Mouse (Mus musculus) cerebellum, postnatal 36 days (tissue): ENCODE results near the gene Wrap73.

ENCODE experiments used
- DNase-seq, 2 experiments: peaks; one replicate each; pipeline ENCODE4 v3.0.0; 2021 to 2022; ENCODE audit warnings: mixed read lengths in 2 of 2

The Wrap73 gene

DNA sequence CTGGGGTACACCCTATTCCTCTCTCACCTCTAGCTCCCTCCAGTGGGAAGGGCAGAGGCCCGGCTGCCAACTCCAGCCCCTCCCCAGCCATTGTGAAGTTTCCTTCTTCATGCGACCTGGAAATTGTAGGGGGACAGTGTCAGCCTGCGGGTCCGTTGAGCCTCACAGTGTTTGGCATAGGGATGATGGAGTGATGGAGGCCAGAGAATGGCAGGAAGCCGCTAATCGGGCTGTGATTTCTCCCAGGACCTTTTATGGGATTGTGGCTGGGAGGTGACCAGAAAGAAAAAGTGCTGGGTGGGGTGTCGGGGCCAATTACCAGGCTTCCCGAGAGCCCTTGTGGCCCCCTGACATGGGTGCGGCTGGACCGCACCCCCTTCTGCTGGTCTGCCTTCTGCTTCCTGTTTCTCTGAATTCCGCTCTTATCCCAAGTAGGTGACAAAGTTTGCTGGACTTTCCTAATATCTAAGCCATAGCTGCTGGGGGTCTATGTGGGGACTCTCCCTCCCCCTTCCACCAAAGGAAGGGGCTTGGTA is 43.9 kb downstream of the Wrap73 start:
- no peak for DNase-seq

GRCm38 (mm10) chr4:154188948-154189347 is 46.8 kb downstream of the Wrap73 start:
- DNase-seq: no peak

DNA sequence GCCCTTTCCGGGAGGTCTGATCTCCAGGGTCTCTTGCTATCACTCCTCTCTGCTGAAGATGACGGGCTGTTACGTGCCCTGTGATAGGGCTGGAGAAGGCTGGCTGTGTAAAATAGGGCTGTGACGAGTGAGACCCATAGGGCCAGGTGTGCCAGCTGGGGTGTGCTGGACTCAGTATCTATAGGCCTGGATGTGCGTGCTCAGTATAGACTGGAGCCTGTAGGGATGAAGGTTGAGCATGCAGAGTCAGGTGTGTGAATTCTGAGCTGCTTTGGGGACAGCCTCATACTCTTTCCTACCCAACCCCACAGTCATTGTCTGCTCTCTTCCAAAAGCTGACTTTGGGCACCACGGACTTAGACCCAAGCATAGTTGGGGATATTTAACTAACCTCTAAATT is 55.8 kb downstream of the Wrap73 start:
- no peak for DNase-seq

DNA sequence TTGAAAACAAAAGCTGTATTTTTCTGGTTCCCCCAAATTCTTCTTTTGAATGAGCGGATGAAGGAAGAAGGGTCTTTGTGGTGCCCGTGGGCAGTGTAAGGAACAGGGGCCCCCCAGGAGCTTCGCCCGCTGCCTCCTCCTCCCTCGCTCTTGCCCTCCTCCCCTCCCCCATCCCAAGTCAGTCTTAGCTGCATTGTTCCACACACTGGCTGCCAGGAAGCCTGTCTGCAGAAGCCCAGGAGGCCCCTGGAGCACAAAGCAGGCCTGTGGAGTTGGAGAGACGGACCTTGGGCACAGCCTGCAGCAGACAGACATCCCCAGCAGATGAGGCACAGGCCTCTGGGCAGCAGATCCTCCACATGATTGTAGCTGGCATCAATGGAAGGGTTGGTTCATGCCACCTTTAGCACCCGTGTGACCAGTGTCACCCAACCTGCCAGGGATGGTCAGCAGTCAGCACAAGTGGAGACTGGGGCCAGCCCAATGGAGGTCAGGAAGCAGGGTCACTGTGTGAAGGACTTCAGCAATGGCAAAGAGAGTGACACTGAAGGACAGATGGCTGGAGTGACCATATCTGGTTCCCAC is 56.3 kb downstream of the Wrap73 start:
- no peak for DNase-seq

DNA sequence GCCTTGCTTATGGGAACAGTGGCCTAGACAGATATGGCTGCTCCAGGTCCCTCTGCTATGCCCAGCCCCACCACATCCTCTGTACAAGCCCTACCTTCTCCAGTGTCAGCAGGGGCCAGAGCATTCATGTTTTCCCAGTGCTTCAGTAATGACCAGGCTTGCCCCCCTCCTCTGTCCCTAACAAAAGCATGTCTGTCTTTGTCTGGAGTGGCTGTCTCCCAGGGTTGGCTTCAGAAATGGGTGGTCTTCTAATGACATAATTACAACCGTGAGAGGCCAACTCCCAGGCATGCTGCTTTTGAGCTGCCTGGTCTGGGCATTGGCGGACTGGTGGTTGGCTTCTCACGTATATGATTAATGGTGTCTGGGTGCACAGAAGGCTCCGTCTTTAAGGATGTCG is 59.3 kb downstream of the Wrap73 start:
- DNase-seq: no peak

DNA sequence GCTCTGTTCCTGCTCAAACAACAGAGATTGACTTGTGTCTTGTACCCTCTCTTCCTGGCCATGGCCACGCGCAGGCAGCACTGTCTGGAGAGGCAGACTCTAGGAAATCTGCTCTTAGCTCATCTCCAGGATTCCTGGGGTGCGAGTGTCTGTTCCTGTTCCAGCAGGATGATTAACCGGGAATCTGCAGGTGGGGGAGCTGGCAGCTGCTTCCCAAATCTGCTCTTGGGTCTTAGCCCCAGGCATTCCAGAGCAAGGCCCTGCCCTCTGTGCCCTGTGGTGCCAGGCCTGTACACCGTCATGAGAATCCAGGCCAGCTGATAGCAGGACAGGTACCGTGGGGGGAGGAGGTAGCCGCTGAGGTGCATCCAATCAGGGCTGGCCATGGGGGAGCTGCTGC is 62.4 kb downstream of the Wrap73 start:
- peak; percentile 86 to 91 for DNase-seq

DNA sequence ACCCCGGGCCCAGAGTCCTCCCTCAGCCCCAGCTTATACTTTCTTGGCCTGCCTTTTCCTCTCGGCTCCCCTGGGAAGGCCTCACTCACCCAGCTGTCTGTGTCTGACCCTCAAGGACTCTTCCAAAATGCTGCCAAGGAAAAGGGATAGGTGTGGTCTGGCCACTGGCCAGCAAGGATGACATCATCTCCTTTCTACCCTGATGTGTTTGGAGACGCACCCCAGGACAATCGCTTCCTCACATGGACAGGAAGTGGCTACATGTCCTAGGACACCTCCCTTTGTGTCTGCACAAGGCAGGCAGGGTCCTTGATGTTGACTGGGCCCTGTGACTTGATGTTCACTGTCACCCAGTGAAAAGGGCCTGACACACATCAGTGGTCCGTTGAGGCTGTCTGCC is 63.2 kb downstream of the Wrap73 start:
- DNase-seq: no peak

DNA sequence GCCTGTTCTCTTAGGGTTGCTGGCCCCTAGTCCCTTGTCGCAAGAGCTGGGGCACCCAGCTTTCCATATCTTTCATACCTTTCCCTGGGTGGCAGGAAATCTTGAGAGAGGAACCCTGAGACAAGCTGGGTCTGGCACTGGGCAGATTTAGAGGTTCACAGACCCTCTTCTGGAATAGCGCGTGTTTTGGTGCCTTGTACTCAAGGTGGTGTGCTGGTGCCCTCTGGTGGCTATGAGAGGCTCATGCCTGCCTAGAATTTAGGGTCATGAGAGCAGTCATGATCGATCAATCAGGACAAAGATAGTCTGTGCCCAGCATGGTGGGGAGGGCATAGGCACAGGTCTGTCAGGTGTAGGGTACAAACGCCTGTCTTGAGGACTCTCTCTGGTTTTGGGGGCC is 65.1 kb downstream of the Wrap73 start:
- peak; percentile 71 to 73 for DNase-seq

DNA sequence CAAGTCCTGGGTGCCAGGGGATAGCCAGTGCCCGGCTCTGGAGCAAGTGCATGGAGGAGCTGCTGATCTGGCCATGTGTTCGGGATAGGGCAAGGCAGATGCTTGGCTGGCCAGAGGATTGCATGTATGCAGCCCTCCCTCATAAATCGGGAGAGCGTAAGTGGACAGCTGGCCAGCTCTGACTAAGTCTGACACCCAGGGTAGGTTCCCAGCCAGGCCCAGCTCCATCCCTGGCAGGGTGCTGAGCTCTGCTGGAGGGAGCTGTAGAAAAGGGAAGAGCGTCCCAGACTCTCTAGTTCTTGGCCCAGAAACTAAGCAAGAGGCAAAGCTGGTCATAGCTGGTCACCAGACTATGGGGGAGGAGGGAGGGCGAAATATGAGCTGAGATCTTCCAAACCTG is 66.9 kb downstream of the Wrap73 start:
- no peak for DNase-seq

GRCm38 (mm10) chr4:154209825-154210224 is 67.7 kb downstream of the Wrap73 start:
- DNase-seq: no peak

DNA sequence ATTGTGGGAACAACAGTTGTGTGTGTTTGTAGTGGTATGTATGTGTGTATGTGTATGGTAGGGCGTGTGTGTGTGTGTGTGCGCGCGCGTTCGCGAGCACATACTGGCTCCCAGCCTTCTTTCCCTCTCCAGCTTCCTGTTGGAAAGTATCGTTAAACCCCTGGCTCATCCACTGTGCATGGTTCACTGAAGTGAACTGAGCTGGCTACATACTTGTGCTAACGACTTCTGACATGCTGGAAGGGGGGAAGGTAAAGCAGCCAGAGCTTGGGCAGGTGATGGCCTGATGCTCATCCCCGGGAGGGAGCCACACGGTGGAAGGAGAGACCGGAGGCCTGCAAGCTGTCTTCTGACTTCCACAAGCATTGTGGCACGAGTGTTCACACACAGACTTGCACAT is 69.3 kb downstream of the Wrap73 start:
- DNase-seq: no peak

DNA sequence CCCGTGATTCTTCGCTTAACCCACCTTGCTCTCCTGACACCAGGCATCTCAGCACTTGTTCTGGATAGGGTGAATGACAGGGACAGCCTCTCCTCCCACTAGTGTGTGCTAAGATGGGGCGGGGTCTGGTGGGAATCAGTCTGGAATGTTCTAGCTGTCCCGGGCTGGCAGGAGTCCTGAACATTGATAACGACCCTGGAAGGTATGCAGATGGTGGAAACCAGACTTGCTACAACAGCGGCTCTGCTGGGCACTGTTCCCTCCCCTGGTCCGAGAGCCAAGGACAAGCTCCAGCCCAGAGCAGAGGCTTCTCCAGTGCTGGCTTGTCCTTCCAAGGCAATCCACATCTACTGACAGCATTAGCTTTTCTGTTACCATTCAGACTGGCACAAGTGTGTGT is 71.4 kb downstream of the Wrap73 start:
- no peak for DNase-seq

GRCm38 (mm10) chr4:154214075-154214474 is 71.9 kb downstream of the Wrap73 start:
- DNase-seq: no peak
